Mouse (Mus musculus): ENCODE measurements around the gene Hebp1. TPM values are rescaled to one million over a fixed set of nuclear protein-coding genes. Genes with fewer than 3 reads are reported as not detected.

Gene Hebp1
- polyA plus RNA-seq, 1 experiment: 34.1 TPM

DNA sequence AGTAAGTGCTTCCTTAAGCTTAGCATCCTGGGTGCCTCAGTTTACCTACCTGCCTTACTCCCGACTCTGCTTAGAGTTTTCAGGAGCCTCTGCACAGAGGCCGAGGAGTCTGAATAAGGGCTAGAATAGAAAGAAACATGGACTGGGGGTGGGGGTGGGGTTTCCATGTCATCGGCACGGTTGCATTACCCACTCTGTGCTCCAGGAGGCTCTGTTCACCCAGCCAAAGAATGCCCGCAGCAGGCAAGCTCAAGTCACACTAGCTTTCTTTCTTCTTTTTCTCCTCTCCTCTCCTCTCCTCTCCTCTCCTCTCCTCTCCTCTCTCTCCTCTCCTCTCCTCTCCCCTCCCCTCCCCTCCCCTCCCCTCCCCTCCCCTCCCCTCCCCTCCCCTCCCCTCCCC is 47.5 kb downstream of the Hebp1 start:
- 33% methylated on average over 5 of the region's 5 CpGs for WGBS
- Histone ChIP-seq H3K36me3 (ENCODE audit: control insufficient read depth, insufficient read depth, low read length) (no peaks in the 10 kb centered on the region), H3K27ac (ENCODE audit: control insufficient read depth, insufficient read depth, low read length) (no peak overlapping the region), H3K4me3 (ENCODE audit: control insufficient read depth, insufficient read depth, low read length) (no peak overlapping the region), H3K4me1 (replicated peaks; ENCODE audit: control insufficient read depth, insufficient read depth, low read length) (no peaks in the 10 kb centered on the region), H3K27me3 (ENCODE audit: control insufficient read depth, insufficient read depth, low read length) (no peaks in the 10 kb centered on the region)
- DNase-seq: peak; percentile 23
- TF ChIP-seq POLR2A (IDR thresholded peaks at IDR 0.05; ENCODE audit: control insufficient read depth, extremely low read depth, insufficient read depth, low read length, poor library complexity): no peak
- TF ChIP-seq CTCF (IDR thresholded peaks at IDR 0.05; ENCODE audit: borderline replicate concordance, control insufficient read depth, extremely low read depth, insufficient read depth, low read length, poor library complexity): 0 out of 2 replicates have a peak, but pooled peaks have one; percentile 53

GRCm38 (mm10) chr6:135149722-135150121 is 48.1 kb downstream of the Hebp1 start:
- no peaks in the 10 kb centered on the region for H3K36me3 ChIP-seq (ENCODE audit: control insufficient read depth, insufficient read depth, low read length)
- WGBS: 90% methylated on average over 4 of the region's 4 CpGs
- DNase-seq: no peak
- no peaks in the 10 kb centered on the region for H3K27me3 ChIP-seq (ENCODE audit: control insufficient read depth, insufficient read depth, low read length)
- H3K4me3 ChIP-seq (ENCODE audit: control insufficient read depth, insufficient read depth, low read length): no peak overlapping the region
- TF ChIP-seq CTCF (IDR thresholded peaks at IDR 0.05; ENCODE audit: borderline replicate concordance, control insufficient read depth, extremely low read depth, insufficient read depth, low read length, poor library complexity) (no peak), POLR2A (IDR thresholded peaks at IDR 0.05; ENCODE audit: control insufficient read depth, extremely low read depth, insufficient read depth, low read length, poor library complexity) (no peak)
- no peaks in the 10 kb centered on the region for H3K4me1 ChIP-seq (replicated peaks; ENCODE audit: control insufficient read depth, insufficient read depth, low read length)
- H3K27ac ChIP-seq (ENCODE audit: control insufficient read depth, insufficient read depth, low read length): no peak overlapping the region

- 94% methylated on average over 4 of the region's 4 CpGs for WGBS
- no peak overlapping the region for H3K27ac ChIP-seq (ENCODE audit: control insufficient read depth, insufficient read depth, low read length)
- H3K27me3 ChIP-seq (ENCODE audit: control insufficient read depth, insufficient read depth, low read length): no peaks in the 10 kb centered on the region
- no peaks in the 10 kb centered on the region for H3K4me1 ChIP-seq (replicated peaks; ENCODE audit: control insufficient read depth, insufficient read depth, low read length)
- H3K4me3 ChIP-seq (ENCODE audit: control insufficient read depth, insufficient read depth, low read length): no peak overlapping the region
- TF ChIP-seq POLR2A (IDR thresholded peaks at IDR 0.05; ENCODE audit: control insufficient read depth, extremely low read depth, insufficient read depth, low read length, poor library complexity) (no peak), CTCF (IDR thresholded peaks at IDR 0.05; ENCODE audit: borderline replicate concordance, control insufficient read depth, extremely low read depth, insufficient read depth, low read length, poor library complexity) (no peak)
- H3K36me3 ChIP-seq (ENCODE audit: control insufficient read depth, insufficient read depth, low read length): no peaks in the 10 kb centered on the region
- no peak for DNase-seq
Measured at GRCm38 (mm10) chr6:135149175-135149574, 48.6 kb downstream of the Hebp1 start.

DNA sequence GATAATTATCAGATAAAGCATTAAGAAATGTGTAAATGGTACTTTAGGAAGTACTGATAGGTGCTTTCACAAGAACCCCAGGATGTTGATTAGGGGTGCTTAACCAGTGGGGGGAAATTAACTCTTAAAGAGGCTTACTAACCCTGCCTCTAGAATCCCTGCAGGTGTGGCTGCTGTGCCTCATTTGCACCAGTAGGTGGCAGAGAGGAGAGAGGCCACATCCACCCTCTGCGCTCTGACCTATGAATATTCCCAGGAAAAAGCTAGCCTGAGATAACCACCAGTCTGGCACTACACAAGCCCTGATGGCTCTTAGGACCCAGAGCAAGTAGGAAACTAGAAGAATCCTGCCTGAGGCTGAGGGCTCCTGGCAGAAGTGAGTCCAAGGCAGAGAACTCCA is 49.3 kb downstream of the Hebp1 start:
- Histone ChIP-seq H3K27ac (ENCODE audit: control insufficient read depth, insufficient read depth, low read length) (no peak overlapping the region), H3K27me3 (ENCODE audit: control insufficient read depth, insufficient read depth, low read length) (no peaks in the 10 kb centered on the region), H3K4me1 (replicated peaks; ENCODE audit: control insufficient read depth, insufficient read depth, low read length) (no peaks in the 10 kb centered on the region), H3K4me3 (ENCODE audit: control insufficient read depth, insufficient read depth, low read length) (no peak overlapping the region), H3K36me3 (ENCODE audit: control insufficient read depth, insufficient read depth, low read length) (no peaks in the 10 kb centered on the region)
- peak; percentile 39 for DNase-seq
- 57% methylated on average over 1 of the region's 1 CpGs for WGBS
- TF ChIP-seq CTCF (IDR thresholded peaks at IDR 0.05; ENCODE audit: borderline replicate concordance, control insufficient read depth, extremely low read depth, insufficient read depth, low read length, poor library complexity): no peak
- TF ChIP-seq POLR2A (IDR thresholded peaks at IDR 0.05; ENCODE audit: control insufficient read depth, extremely low read depth, insufficient read depth, low read length, poor library complexity): no peak

- DNase-seq: no peak
- H3K36me3 ChIP-seq (ENCODE audit: control insufficient read depth, insufficient read depth, low read length): no peaks in the 10 kb centered on the region
- whole genome bisulfite sequencing: 95% methylated on average over 5 of the region's 5 CpGs
- no peak overlapping the region for H3K4me3 ChIP-seq (ENCODE audit: control insufficient read depth, insufficient read depth, low read length)
- no peak overlapping the region for H3K27ac ChIP-seq (ENCODE audit: control insufficient read depth, insufficient read depth, low read length)
- no peak for TF ChIP-seq CTCF (IDR thresholded peaks at IDR 0.05; ENCODE audit: borderline replicate concordance, control insufficient read depth, extremely low read depth, insufficient read depth, low read length, poor library complexity)
- no peak for TF ChIP-seq POLR2A (IDR thresholded peaks at IDR 0.05; ENCODE audit: control insufficient read depth, extremely low read depth, insufficient read depth, low read length, poor library complexity)
- no peaks in the 10 kb centered on the region for H3K4me1 ChIP-seq (replicated peaks; ENCODE audit: control insufficient read depth, insufficient read depth, low read length)
- H3K27me3 ChIP-seq (ENCODE audit: control insufficient read depth, insufficient read depth, low read length): no peaks in the 10 kb centered on the region
Measured at GRCm38 (mm10) chr6:135145976-135146375, 51.8 kb downstream of the Hebp1 start.

- Histone ChIP-seq H3K36me3 (ENCODE audit: control insufficient read depth, insufficient read depth, low read length) (no peaks in the 10 kb centered on the region), H3K27me3 (ENCODE audit: control insufficient read depth, insufficient read depth, low read length) (no peaks in the 10 kb centered on the region), H3K4me1 (replicated peaks; ENCODE audit: control insufficient read depth, insufficient read depth, low read length) (no peaks in the 10 kb centered on the region), H3K4me3 (ENCODE audit: control insufficient read depth, insufficient read depth, low read length) (no peak overlapping the region), H3K27ac (ENCODE audit: control insufficient read depth, insufficient read depth, low read length) (no peak overlapping the region)
- no peak for TF ChIP-seq CTCF (IDR thresholded peaks at IDR 0.05; ENCODE audit: borderline replicate concordance, control insufficient read depth, extremely low read depth, insufficient read depth, low read length, poor library complexity)
- no peak for TF ChIP-seq POLR2A (IDR thresholded peaks at IDR 0.05; ENCODE audit: control insufficient read depth, extremely low read depth, insufficient read depth, low read length, poor library complexity)
- DNase-seq: no peak
- WGBS: 5% methylated on average over 3 of the region's 3 CpGs
Measured at GRCm38 (mm10) chr6:135144516-135144915, 53.3 kb downstream of the Hebp1 start.

DNA sequence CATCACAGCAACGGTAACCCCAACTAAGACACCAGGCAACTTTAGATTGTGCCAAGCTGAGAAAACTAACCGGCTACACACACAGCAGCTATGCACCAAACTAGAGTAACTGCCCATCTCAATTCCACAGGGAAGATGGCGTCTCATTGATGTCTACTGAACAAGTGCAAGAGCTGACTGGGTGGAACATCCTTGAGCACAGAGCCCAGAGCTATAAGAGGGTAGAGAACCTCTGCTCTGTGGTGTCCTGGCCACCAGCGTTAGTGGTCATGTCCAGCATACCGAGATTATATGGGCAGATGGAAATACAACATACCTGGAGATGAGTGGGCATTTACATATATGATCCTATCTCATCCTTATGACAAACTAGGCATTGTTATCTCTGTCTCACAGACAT is 54.7 kb downstream of the Hebp1 start:
- H3K27me3 ChIP-seq (ENCODE audit: control insufficient read depth, insufficient read depth, low read length): no peaks in the 10 kb centered on the region
- H3K27ac ChIP-seq (ENCODE audit: control insufficient read depth, insufficient read depth, low read length): no peak overlapping the region
- TF ChIP-seq POLR2A (IDR thresholded peaks at IDR 0.05; ENCODE audit: control insufficient read depth, extremely low read depth, insufficient read depth, low read length, poor library complexity) (no peak), CTCF (IDR thresholded peaks at IDR 0.05; ENCODE audit: borderline replicate concordance, control insufficient read depth, extremely low read depth, insufficient read depth, low read length, poor library complexity) (no peak)
- WGBS: 95% methylated on average over 5 of the region's 5 CpGs
- H3K4me3 ChIP-seq (ENCODE audit: control insufficient read depth, insufficient read depth, low read length): no peak overlapping the region
- H3K36me3 ChIP-seq (ENCODE audit: control insufficient read depth, insufficient read depth, low read length): no peaks in the 10 kb centered on the region
- no peaks in the 10 kb centered on the region for H3K4me1 ChIP-seq (replicated peaks; ENCODE audit: control insufficient read depth, insufficient read depth, low read length)
- DNase-seq: no peak
